Mouse (Mus musculus) layer of hippocampus, adult 9-11 months (tissue): ENCODE measurements around the gene Plekho2.

ENCODE experiments used
- DNase-seq: peaks from one replicate; pipeline ENCODE4 v3.0.0; 2022

Plekho2 gene

DNA sequence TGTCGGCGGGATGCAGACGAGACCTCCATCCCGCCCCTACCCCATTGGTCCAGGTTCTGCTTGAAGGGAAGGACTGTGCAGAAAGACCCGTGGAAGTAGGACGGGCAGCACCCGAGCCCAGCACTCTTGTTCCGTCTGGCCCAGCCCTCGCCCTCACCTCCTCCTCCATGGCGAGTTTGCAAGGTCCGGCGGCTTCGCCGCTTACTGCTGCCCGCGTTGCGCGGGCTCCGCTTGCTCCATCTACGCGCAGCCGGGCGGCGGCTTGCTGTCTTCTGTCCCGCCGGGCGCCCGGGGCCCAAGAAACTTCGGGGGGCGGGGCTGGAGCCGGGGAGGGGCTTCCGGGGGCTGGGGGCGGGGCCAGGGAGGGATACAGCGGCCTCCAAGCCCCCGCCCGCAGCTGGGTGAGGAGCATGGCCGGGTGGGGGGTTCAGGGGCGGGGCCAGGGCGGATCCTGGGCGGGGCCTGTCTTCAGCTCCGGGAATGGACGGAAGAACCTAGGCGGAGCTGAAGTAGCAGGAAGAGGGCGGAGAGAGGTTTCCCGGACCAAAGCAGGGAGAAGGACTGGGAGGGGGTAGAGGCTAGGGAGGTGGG lies at the start of gene Plekho2:
TSS of gene Plekho2 (minus strand) at position 260 of the 591 bp plus-strand sequence.
- DNase-seq, result peak; percentile 93

DNA sequence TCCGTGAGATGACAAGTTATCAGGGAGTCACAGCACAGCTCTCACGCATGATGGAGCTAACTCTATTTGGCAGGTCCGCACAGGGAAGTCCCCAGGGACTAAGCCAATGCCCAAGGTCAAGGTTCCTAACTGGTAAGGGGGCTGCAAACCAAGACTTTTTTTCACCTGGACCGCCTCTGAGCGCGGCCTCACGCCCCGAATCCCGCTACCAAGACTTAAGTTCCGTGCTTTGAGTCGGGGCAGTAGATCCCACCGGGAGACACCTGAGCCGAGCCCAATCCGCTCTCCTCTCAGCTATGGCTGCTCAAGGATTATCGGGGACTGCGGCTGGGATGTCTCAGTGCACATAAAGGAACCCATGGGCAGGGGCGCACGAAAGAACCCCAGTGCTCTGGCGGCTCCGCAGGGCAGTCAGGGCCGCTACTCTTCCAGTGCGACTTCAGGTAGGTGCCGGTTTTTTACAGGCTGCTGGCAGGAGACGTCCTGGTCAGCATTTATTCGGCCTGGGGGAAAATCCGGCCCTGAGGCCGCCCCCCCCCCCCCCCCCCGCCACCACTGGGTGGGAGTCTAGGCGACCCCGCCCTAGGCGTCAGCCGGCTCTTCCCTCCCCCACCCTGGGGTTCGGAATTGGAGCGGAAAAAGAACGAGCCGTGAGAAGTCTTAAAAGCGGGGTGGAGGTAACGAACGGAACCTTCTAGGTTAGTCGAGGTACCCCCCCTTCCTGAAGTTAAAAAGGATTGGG lies 49.4 kb upstream of the Plekho2 start, which contains the start of gene Rbpms2:
TSS of gene Rbpms2 (plus strand) at position 624 of the 742 bp plus-strand sequence.
- no peak for DNase-seq

DNA sequence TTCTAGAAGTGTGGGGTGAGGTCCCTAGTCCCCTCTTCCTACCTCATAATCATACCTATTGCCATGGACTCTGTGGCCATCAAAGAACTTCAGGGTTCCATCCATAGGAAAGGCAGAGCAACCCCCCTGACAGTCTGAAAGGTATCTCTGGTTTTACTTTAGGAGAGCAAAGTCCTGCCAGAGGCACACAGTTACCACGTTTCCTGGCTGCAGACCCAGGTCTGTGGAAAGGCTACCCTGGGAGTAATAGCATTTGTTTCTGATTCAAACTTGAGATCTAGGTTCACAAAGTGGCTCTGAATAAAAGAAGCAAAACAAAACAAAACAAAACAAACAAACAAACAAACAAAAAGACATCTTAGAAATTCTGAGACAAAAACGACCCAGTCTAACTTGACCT lies 44.4 kb upstream of the Plekho2 start:
- no peak for DNase-seq

DNA sequence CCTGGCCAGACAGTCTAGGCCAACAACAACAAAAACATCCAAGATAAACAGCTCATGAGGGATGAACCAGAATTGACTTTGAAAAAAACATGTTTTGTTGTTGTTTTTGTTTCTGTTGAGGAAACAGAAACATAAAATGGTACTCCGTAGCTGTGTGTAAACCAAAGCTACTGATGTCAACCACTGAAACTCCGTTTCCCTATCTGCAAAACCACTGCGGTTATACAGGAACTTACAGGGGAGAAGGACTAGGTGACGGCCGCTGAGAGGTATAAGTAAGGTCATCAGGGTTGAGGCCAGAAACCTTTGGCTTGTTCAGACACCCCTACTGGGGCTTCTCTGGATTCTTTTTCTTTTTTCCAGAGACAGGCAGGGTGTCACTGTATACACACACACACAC lies 43.0 kb upstream of the Plekho2 start:
- no peak for DNase-seq

DNA sequence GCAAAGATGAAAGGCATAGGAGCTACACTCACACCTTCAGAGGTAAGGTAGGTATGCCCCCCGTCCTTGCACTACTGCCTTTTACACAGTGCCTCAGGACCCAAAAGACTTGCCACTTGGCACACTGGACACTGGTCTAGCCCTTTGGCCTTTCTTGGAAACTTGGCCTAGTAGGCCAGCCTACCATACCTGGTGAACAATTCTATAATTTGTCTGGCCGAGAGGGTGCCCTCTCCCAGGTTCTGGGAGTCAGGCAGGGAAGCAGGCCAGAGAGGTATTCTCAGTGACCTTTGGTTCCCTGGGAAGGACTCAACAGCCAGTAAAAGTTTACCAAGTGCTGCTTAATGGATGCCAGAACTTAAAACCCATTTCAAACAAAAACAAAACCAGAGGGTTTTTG lies 41.8 kb upstream of the Plekho2 start:
- DNase-seq, result no peak

DNA sequence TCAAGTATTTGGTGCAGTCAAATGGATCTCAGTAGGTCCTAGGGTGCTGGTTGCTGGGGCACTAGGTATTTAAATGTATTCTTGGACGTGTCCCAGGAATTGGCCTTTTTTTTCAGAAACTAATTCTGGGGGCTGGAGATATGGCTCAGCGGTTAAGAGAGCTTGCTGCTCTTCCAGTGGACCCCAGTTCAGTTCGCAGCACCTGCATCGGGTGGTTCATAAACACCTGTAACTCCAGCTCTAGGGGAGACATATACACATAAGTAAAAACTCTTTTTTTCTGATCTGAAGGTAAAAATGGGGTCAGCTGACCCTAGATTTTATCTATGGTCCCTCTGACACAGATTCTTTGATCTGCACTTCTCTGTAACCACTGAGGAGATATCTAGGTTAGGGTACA lies 41.4 kb upstream of the Plekho2 start:
- DNase-seq, result no peak

DNA sequence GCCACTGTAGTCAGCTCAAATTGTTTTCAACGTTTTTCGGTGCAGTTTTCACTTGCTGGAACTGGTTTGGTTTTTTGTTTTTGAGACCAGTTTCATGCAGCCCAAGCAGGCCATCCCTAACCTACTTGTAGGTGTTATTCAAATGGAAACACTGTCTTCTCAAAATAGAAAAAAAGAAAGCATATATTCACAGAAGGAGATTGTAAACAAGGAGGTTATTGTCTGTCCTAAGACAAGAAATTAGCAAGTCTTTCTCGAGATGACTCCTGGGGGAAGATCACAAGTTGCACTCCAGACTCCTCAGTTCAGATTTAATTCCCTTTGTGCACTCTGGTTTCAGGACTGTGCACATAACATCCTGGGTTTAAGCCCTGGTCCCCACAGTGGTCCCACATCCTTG lies 39.5 kb upstream of the Plekho2 start:
- no peak for DNase-seq

DNA sequence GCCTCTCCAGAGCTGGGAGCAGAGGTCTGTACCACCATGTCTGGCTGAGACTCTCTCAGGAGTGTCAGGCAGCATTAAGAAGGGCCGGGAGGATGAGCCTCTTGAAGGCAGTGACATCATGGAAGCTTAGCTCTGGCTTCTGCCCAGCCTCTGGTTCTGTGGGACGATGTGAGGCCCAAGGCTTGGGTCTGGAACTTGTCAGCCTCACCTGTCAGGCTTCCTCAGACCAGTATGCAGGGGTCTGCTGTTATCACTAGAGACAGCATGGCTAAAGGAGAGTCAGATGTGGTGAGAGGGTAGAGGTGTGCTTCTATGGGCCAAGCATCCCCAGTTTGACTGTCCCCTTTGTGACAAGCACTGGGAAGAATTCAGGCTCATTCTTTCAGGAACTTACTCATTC lies 33.3 kb upstream of the Plekho2 start:
- no peak for DNase-seq

DNA sequence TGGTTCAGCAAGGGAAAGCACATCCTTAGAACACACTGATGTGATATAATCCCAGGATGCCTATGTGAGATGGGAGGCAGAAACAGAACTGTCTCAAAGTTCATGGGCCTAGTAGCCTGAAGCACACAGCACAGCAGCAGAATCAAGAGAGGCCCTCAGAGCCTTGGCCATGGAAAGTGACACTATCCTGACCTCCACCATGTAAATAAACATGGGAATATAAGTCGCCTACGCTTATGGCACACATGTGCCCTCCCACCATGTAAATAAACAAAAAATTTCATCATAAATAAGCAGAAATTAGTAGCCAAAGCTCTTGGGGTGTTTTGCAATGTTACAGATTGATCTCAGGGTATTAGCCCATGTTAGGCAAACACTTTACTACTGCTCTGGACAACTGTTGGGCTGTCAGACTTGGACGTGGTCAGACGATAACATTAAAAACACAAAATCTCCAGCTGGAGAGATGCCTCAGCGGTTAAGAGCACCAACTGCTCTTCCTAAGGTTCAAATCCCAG lies 32.2 kb upstream of the Plekho2 start:
- no peak for DNase-seq

DNA sequence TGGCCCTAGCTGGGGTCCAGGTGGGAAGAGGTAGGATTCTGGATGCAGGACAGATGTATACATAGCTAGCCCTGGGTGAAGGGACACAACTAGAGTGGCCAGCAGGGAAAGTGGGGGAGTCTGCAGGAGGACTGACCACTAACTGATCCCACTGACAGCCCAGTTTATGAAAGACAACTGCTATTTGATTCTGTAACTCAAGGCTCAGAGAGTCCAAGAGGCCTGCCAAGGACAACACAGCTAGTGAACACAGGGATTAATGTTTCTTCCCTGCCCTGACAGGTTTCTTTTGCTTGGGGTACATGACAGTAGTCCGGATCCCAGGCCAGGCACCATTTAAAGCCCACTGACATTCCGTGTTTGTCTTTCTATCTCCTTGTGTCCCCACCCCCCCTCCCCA lies 27.3 kb upstream of the Plekho2 start:
- no peak for DNase-seq

DNA sequence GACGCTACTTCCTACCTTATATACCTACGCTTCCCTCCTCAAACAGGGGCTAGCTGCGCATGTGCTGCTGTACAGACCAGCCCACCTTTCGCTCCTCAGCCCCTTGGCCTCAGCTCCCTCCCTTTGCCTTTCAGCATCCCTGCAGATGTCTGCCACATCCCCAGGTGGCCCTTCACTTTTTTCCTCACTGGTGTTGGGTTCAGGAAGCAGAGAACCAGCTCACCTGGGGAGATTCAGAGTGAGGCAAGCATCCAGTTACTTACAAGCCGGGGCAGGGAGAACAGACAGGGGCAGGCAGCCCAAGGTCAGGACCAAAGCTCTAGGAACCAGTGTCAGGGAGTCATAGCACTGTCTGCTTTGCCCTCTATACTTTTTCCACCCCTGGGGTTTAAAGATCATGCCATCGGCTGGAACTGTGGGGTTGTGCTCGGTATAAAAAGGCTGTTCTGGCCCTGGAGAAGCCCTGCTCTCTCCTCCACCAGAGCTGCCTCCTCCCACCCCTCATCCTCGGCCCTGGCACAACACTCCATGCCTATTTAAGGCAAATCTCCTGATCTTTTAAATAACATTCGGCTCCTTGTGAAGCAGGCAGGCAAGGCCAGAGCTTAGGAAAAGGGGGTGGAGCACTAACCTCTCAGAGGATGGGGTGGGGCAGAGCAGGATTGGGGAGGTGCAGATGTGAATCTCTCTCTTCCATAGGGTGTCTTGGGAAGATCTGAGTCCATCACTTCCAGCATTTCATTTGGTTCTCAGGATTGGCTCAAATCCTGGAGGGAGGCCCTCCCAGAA lies 26.7 kb upstream of the Plekho2 start:
- DNase-seq, result no peak

DNA sequence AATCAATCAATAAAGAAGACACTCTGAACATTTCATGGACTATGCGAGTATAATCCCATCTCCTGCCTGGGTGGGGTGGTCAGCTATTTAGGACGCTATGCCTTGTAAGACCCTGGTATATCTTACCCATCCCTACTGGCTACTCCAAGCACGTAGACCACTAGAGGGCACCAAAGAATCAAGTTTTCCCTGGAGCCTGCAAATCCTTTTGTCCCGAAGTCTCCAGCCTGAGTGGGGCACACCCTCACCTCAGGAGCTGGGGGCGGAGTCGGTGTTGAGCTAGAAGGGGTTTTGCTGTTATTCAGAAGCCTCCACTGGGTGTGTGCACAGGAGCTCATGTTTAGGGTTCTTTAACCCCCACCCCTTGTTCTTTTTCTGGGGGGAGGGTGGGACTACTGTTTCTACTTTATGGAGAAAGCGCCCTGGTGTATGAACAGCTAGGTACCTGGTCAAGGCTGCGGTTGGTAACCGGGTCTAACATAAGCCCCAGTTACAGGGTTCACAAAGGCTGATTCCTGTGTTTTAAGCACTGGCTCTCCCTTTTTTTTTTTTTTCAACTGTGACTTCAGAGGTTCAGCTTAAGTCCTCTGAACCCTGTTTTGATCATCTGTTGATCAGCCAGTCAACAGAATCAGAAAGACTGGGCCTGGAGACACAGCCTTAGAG lies 25.8 kb upstream of the Plekho2 start:
- no peak for DNase-seq

DNA sequence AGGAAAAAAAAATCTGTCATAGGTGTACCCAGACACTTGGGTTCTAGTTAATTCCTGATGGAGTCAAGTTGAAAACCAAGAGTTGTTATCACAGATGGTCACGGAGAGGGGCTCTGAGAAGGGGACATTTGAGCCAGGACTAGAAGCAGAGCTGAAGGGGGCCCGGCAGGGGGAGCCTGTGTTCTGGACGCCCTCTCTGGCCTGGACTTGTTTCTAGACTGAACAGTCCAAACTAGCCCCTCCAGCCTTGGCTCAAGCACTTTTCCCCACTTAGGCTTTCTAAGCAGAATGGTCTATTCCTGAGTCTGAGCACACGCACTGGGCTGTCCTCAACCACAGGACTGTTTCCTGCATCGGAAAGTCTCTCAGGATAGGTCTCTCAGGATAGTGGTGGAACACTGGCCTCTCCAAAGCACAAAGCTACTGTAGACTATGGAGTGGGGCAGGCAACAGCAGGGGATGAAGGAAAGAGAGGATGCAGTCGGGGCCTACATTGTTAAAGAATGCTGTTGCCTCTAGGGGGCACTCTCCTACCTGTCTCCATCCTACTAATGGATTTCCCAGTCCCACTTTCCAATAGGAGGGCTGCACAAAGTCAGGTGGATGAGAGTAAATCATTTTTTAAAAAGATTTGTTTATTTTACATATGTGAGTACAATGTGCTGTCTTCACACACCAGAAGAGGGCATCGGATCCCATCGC lies 23.7 kb upstream of the Plekho2 start:
- DNase-seq, result no peak

DNA sequence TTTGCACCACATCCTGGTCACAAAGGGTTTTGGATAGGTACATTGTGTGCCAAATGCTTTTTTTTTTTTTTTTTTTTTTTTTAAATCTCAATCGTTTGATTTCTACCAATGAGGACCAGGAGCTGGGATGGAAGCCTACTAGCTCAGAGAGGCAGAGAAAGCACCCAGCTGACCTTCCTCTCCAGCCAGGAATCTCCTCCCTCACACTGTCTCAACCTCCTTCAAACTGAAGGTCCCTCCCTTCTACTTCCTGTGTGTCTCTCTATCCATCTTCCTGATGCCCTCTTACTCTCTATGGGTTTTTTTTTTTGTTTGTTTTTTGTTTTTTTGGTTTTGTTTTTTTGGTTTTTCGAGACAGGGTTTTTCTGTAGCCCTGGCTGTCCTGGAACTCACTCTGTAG lies 21.1 kb upstream of the Plekho2 start:
- no peak for DNase-seq

DNA sequence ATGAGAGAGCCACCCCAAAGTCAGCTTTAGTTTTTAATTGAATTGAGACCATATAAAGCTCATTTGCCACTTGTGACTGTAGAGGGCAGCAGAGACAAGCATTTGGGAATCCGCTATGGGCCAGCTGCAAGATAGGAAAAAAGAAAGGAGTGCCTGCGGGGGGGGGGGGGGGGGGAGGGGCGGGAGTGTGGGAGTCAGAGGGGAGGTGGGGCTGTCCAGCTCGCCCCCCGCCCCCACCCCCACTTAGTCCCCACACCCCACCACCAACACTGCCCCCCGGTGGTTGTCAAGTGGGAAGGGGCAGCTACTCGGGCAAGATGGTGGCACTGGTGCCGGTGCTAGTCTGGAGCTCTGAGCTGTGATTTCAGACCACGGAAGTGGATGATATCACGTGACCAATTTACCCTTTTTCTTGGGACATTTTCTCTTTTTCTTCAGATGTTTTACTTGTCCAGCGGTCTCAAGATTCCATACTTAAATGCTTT lies 19.0 kb upstream of the Plekho2 start:
- no peak for DNase-seq

DNA sequence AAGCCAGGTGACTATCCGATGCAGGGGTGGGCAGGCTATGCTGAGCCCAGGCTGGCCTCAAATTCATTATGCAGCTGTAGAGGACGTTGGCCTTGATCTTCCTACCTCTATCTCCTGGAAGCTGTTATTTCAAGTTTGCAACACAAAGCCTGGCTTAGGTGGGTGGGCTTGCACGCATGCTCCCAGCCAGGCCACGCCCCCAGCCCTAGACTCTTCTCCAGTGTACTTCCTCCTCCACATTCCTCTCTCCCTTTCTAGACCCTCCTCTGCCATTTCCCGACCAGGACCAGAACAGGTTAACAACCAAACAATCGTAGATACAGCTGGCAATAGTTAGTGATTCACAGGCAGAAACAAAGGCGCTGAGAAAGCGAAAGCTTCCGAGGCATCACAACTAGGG lies 13.8 kb upstream of the Plekho2 start:
- no peak for DNase-seq

DNA sequence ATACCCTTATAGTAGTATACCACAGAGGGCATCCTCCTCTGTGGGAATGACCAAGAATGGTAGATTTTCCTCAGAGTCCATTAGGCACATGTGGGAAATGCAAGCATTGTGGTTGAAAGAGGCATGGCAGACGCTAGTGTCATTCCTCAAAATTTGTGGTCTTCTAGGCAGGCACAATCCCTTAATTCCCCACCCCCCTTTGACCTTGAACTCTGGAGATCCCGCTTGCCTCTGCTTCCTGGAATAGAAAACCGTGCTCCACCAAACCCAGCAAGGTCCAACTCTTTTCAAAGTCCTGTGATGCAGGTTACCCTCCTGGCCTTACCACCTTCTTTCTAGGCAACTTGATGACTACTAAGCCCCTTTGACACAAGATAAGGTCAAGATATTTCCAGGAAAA lies 12.9 kb upstream of the Plekho2 start:
- no peak for DNase-seq

DNA sequence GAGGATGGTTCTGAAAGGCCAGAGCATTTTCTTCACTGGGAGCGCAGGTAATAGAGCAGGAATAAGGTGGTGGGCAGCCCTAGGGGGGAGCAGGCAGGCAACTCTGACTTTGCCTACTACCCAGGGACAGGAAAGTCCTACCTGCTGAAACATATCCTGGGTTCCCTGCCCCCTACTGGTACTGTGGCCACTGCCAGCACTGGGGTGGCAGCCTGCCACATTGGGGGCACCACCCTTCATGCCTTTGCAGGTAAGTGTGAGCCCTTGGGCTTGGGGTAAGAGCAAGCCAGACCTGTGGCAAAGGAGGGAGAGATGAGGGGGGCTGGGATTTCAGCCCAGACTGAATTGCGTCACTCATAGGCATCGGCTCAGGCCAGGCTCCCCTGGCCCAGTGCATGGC lies 9.3 kb upstream of the Plekho2 start:
- DNase-seq, result no peak

DNA sequence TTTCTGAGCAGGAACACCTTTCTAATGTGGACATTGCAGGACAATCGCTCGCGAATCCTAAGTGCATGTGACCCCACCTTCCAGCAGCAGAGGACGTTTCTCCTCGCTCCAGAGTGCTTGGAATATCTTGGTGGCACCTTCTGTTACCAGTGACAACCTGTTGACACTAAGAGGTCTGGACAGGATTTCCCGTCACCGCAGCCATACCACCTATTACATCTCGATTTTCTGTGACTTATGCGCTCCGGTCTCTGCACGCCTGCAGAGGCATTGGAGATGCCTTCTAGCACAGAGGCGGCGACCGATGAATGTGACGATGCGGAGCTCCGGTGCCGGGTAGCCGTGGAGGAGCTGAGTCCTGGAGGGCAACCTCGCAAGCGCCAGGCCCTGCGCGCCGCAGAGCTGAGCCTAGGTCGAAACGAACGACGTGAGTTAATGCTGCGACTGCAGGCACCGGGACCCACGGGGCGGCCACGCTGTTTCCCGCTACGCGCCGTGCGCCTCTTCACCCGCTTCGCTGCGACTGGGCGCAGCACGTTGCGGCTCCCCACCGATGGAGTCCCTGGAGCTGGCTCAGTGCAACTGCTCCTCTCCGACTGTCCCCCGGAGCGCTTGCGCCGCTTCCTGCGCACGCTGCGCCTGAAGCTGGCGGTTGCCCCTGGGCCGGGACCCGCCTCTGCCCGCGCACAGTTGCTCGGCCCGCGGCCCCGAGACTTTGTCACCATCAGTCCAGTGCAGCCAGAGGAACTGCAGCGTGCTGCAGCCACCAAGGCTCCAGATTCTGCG lies 7.9 kb upstream of the Plekho2 start:
- DNase-seq, result no peak

DNA sequence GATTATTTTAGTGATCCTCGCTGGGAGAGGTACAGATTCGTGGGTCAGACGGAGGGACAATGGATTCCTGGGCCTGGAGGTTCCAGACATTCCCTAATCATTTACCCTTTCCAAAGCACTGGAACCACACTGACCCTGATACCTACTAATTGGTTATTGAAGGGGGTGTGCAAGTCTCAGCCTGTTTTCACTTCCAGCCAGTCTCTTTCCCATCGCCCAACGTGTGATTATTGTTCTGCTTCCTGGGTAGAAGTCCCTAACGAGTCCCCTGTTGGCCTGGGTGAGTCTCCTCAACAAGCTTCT lies 7.4 kb upstream of the Plekho2 start:
- DNase-seq, result no peak

DNA sequence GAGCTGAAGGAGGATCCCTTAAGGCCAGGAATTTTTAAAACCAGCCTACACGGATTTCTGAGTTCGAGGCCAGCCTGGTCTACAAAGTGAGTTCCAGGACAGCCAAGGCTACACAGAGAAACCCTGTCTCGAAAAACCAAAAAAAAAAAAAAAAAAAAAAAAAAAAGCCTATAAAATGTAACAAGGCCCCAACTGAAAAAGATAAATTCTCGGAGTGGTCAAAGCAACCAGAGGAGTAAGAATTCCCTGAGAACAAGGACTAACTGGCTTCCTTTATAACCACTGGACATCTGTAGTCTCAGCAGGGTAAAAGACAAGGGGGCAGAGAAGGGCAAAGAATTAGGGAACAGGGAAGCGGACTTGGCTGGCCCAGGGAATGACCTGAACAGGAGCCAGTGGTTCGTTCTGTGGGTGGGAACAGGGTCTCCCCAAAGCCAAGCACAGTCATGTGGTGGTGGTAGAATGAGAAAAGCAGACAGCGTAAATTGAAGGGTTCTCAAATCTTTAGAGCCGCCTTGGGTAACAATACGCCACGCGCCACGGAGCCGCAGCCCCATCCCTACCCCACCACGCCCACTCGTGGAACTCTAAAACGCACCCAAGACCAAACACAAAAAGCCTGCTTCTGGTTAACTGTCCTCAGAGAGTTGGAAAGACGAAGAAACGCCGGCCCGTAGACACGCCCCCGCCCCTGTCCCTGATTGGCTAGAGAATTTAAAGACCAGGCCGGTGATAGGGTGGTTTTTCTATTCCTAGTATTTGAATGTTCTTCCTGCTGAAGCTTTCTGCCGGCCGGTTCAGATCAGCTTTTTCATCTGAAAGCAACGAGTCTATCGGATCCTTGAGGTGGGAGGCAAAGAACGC lies 6.8 kb upstream of the Plekho2 start, which contains the start of gene Pif1:
TSS of gene Pif1 (plus strand) at position 755 of the 864 bp plus-strand sequence.
- DNase-seq, result peak; percentile 67
